Mouse (Mus musculus): ENCODE results near the gene Src.
"Not testable (repeated sequence)": the region's sequence is repeated elsewhere in the genome, so short reads cannot be mapped to it uniquely, and the experiment has no call there.

Src gene

GRCm38 (mm10) chr2:157418206-157418605 lies at the start of gene Src:
Gene Src (plus strand): TSS chr2:157418444.
- no peak for DNase-seq (ENCODE audit: low spot score)

GRCm38 (mm10) chr2:157371696-157372095 lies 46.5 kb upstream of the Src start:
- no peak for DNase-seq (ENCODE audit: low spot score)

GRCm38 (mm10) chr2:157373681-157374080 lies 44.6 kb upstream of the Src start:
- DNase-seq (ENCODE audit: low spot score), result no peak

- DNase-seq (ENCODE audit: low spot score), result no peak
These were observed 43.2 kb upstream of the Src start for GRCm38 (mm10) chr2:157375051-157375450.

- no peak for DNase-seq (ENCODE audit: low spot score)
These were observed 42.2 kb upstream of the Src start for GRCm38 (mm10) chr2:157375794-157376757.

- DNase-seq (ENCODE audit: low spot score), result no peak
These were observed 41.2 kb upstream of the Src start for GRCm38 (mm10) chr2:157376995-157377394.

GRCm38 (mm10) chr2:157384836-157385235 lies 33.4 kb upstream of the Src start:
- no peak for DNase-seq (ENCODE audit: low spot score)

GRCm38 (mm10) chr2:157388901-157389590 lies 29.2 kb upstream of the Src start:
- DNase-seq (ENCODE audit: low spot score), result not testable (repeated sequence)

- DNase-seq (ENCODE audit: low spot score), result no peak
These were observed 28.7 kb upstream of the Src start for GRCm38 (mm10) chr2:157389591-157389921.

GRCm38 (mm10) chr2:157392331-157392730 lies 25.9 kb upstream of the Src start:
- DNase-seq (ENCODE audit: low spot score), result no peak

- DNase-seq (ENCODE audit: low spot score), result no peak
These were observed 24.7 kb upstream of the Src start for GRCm38 (mm10) chr2:157393549-157393948.

- DNase-seq (ENCODE audit: low spot score), result no peak
These were observed 23.4 kb upstream of the Src start for GRCm38 (mm10) chr2:157394868-157395267.

GRCm38 (mm10) chr2:157395371-157395770 lies 22.9 kb upstream of the Src start:
- no peak for DNase-seq (ENCODE audit: low spot score)

- DNase-seq (ENCODE audit: low spot score), result no peak
These were observed 22.3 kb upstream of the Src start for GRCm38 (mm10) chr2:157395960-157396359.

GRCm38 (mm10) chr2:157397376-157397775 lies 20.9 kb upstream of the Src start:
- no peak for DNase-seq (ENCODE audit: low spot score)

- DNase-seq (ENCODE audit: low spot score), result no peak
These were observed 19.7 kb upstream of the Src start for GRCm38 (mm10) chr2:157398539-157398938.

GRCm38 (mm10) chr2:157399797-157400196 lies 18.4 kb upstream of the Src start:
- no peak for DNase-seq (ENCODE audit: low spot score)

- no peak for DNase-seq (ENCODE audit: low spot score)
These were observed 17.8 kb upstream of the Src start for GRCm38 (mm10) chr2:157400491-157400890.

GRCm38 (mm10) chr2:157401261-157401660 lies 17.0 kb upstream of the Src start:
- DNase-seq (ENCODE audit: low spot score), result no peak

GRCm38 (mm10) chr2:157407596-157407995 lies 10.6 kb upstream of the Src start:
- DNase-seq (ENCODE audit: low spot score), result peak; percentile 76

GRCm38 (mm10) chr2:157409793-157410533 lies 8.3 kb upstream of the Src start:
- no peak for DNase-seq (ENCODE audit: low spot score)

- no peak for DNase-seq (ENCODE audit: low spot score)
These were observed 7.0 kb upstream of the Src start for GRCm38 (mm10) chr2:157411151-157411693.
